Mouse (Mus musculus) bone marrow macrophage, adult 2 months (primary cell): ENCODE results near the gene Oxtr.

Source experiments
- CTCF ChIP-seq: IDR thresholded peaks from 2 replicates; pipeline ENCODE4 v1.5.1; 2012; ENCODE audit warnings: low read depth, mild to moderate bottlenecking, low read length, moderate library complexity
- POLR2A ChIP-seq: IDR thresholded peaks from 2 replicates; pipeline ENCODE4 v1.6.1; 2012; ENCODE audit warnings: mild to moderate bottlenecking, low read depth, low read length, borderline replicate concordance

DNA sequence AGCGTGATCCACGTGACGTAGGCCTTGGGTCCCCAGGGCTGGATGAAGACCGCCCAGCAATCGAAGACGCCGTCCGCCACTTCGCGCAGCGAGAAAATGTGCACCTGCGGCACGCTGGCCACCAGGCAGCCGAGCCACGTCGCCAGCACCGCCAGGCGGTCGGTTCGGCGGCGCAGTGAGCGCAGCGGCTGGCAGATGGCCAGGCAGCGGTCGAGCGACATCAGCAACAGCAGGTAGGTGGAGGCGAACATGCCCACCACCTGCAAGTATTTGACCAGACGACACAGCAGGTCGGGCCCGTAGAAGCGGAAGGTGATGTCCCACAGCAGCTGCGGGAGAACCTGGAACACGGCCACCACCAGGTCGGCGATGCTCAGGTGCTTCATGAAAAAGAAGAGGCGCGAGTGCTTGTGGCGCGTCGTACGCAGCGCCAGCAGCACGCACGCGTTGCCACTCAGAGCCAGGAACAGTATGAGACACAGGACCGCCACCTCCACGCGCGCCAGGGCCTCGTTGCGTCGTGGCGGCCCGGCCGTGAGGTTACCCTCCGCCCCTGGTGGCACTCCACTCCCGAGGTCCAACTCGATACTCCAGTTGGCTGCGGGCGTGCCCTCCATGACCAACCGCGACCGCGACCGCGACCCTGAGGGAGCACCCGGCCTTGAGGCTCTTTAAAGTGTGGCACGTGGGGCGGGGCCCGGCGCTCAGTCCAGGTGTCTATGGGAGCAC lies 398 bp downstream of the Oxtr start:
- no peak for TF ChIP-seq CTCF
- TF ChIP-seq POLR2A = no peak
